Mouse (Mus musculus): ENCODE data around the gene Ehf. TPM values are rescaled to one million over a fixed set of nuclear protein-coding genes. Genes with fewer than 3 reads are reported as not detected.

Gene Ehf
- total RNA-seq (2023): under 1 TPM in 1 of 2 experiments, not detected in 1; 0.78 TPM

DNA sequence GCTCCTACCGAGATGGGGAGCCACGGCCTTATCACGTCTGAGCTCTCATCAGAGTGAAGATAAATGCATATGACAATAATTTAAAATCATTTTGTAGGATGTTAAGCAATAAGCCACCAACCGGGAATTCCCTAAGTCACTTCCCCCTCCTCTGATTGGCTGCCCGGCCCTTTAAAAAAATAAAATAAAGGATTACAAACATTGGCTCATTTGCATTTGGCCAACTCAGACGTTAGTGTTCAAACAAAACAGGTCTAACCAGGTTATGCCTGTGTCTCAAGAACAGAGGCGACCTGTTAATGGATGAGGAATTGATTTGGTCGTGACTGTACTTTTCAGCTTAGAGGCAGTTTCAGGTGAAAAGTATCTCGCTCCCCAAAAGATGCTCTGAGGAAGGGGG is at the start of gene Ehf:
Gene Ehf, minus strand, starts transcription at position 147 of the 400 bp plus-strand sequence.

Other genes starting within 250 kb of the Ehf start
- gene Pdhx, start 229.8 kb downstream of the Ehf start, total RNA-seq (2023): 10 to 100 TPM; 14.0 to 16.8 TPM
- 10 to 100 TPM; 10.2 to 18.9 TPM for gene Apip, start 229.6 kb downstream of the Ehf start, total RNA-seq (2023)
- not detected for gene Elf5, start 108.4 kb upstream of the Ehf start, total RNA-seq (2023)
- 10 to 100 TPM; 74.7 to 75.9 TPM for gene Cat, start 181.9 kb upstream of the Ehf start, total RNA-seq (2023)

Data from B cell, adult 67 days (primary cell).